In the genomic region with DNA sequence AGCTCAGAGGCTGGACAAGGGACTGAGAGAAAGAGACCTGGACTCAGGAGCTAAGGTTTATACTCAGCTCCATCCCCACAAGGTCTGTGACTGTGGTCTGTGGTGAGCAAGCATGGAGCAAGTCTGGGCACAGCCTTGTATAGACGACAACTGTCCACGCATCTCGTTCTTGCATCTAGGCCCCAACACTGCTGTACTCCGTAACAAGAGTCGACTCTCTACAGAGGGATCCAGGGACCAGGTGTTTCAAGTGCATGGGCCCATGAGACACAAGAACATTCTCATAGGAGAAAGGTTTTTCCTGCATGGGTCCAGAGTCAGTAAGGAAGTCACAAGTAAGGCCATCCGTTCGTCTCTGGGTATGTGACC, we compare ENCODE assay signal across 19 mouse cellular contexts. TPM values are rescaled to one million over a fixed set of nuclear protein-coding genes. Genes with fewer than 3 reads are reported as not detected.
DNase-seq lines count a peak whose midpoint lies in the region; ATAC-seq and TF ChIP-seq lines count a peak whose summit lies in the region.
"Had no signal": no experiment of that assay in that cellular context is flagged by ENCODE, and none has a peak within 500 bp of the region (broad histone marks: within the 10 kb centered on the region; RNA-seq: fewer than 3 reads in every experiment).

No protein-coding gene starts in this region.

- DNase-seq in gastrocnemius, adult 2 months: no peak
- no peak for DNase-seq in gastrocnemius, adult 18-20 months (ENCODE audit: low spot score)
- DNase-seq in adrenal gland, postnatal 14 days: no peak
- no peak for DNase-seq in adrenal gland, postnatal 36 days
- DNase-seq in urinary bladder, postnatal 25 days (ENCODE audit: low spot score): no peak
- DNase-seq: adrenal gland, postnatal 10 days; cerebellum, adult 18-20 months; cerebellum, adult 9-11 months; cerebellum, postnatal 36 days; gastrocnemius, postnatal 25 days; heart, postnatal 36 days had no signal

- H3K36me3 ChIP-seq in embryonic facial prominence, embryonic 13.5 days: no peaks in the 10 kb centered on the region
- H3K36me3 ChIP-seq: hindbrain, embryonic 15.5 days had no signal

- H3K9ac ChIP-seq in embryonic facial prominence, embryonic 13.5 days: no peak overlapping the region
- H3K9ac ChIP-seq: heart, embryonic 13.5 days; hindbrain, embryonic 15.5 days had no signal

- H3K9me3 ChIP-seq in embryonic facial prominence, embryonic 13.5 days: no peaks in the 10 kb centered on the region
- H3K9me3 ChIP-seq: heart, embryonic 13.5 days; hindbrain, embryonic 15.5 days had no signal

- H3K4me1 ChIP-seq in bone marrow macrophage, adult 2 months (ENCODE audit: control insufficient read depth, insufficient read depth, low read length): peaks cover 46% of the 10 kb centered on the region
- peaks cover 53% of the 10 kb centered on the region for H3K4me1 ChIP-seq in embryonic facial prominence, embryonic 13.5 days

- H3K4me2 ChIP-seq in embryonic facial prominence, embryonic 13.5 days: no peak overlapping the region
- H3K4me2 ChIP-seq: heart, embryonic 13.5 days; hindbrain, embryonic 15.5 days had no signal

- no peak for TF ChIP-seq CTCF in gastrocnemius, adult 2 months (IDR thresholded peaks at IDR 0.05)
- no peak for TF ChIP-seq CTCF in bone marrow macrophage, adult 2 months (IDR thresholded peaks at IDR 0.05; ENCODE audit: low read depth, low read length)

- H3K4me3 ChIP-seq in gastrocnemius, adult 2 months: no peak overlapping the region
- no peak overlapping the region for H3K4me3 ChIP-seq in bone marrow macrophage, adult 2 months (ENCODE audit: insufficient read depth, low read length)
- H3K4me3 ChIP-seq in embryonic facial prominence, embryonic 13.5 days: no peak overlapping the region
- H3K4me3 ChIP-seq: heart, embryonic 13.5 days; hindbrain, embryonic 15.5 days had no signal

- peak; percentile 21; the same call in 1 of the 2 replicates for ATAC-seq in embryonic facial prominence, embryonic 13.5 days (ENCODE audit: insufficient number of reproducible peaks, insufficient read depth, low FRiP score, low TSS enrichment, low read depth)
- ATAC-seq: CD4-positive, CD25-positive, alpha-beta regulatory T cell, adult 4 months; forebrain, embryonic 16.5 days; inflammation-experienced regulatory T-cells, adult 6 months; intestine, postnatal 0 days had no signal

- WGBS in embryonic facial prominence, embryonic 13.5 days: 85% methylated on average over 7 of the region's 7 CpGs

- no peaks in the 10 kb centered on the region for H3K27me3 ChIP-seq in embryonic facial prominence, embryonic 13.5 days
- H3K27me3 ChIP-seq: heart, embryonic 13.5 days; hindbrain, embryonic 15.5 days had no signal

- TF ChIP-seq POLR2A in bone marrow macrophage, adult 2 months (IDR thresholded peaks at IDR 0.05; ENCODE audit: borderline replicate concordance, low read depth, low read length): no peak

- peak overlapping the region; percentile 63 for H3K27ac ChIP-seq in gastrocnemius, adult 2 months
- H3K27ac ChIP-seq in bone marrow macrophage, adult 2 months (ENCODE audit: insufficient read depth, low read depth, low read length): peak overlapping the region; percentile 53
- H3K27ac ChIP-seq in embryonic facial prominence, embryonic 13.5 days: no peak overlapping the region
- H3K27ac ChIP-seq: heart, embryonic 13.5 days; hindbrain, embryonic 15.5 days had no signal

- intact Hi-C loops in gastrocnemius, adult 2 months (cut with DNase I): no loop called here

RNA-seq across cellular contexts. Expression of a gene that starts 23.8 kb away (rescaled TPM):
- total RNA-seq in gastrocnemius, adult 2 months (2021): 10 to 100 TPM; 37.7 to 44.7 TPM
- total RNA-seq in gastrocnemius, adult 18-20 months (2021): 10 to 100 TPM; 32.8 to 42.6 TPM
- polyA plus RNA-seq in bone marrow macrophage, adult 2 months (2012; ENCODE audit: insufficient read depth, insufficient read length, missing spikeins): 10.1 and 12.7 TPM in 2 replicates
- 9.4 and 10.0 TPM in 2 replicates for polyA plus RNA-seq in embryonic facial prominence, embryonic 13.5 days (2015; fragmentation: Nextera tagmentation; extraction: Ambion mirVana)
- 107 and 136 TPM in 2 replicates for total RNA-seq in adrenal gland, postnatal 14 days (2021)
- total RNA-seq in adrenal gland, postnatal 36 days (2021): 10 to 100 TPM; 46.5 to 65.9 TPM
